Mouse (Mus musculus): ENCODE results near the gene Pdzd7. TPM values are rescaled to one million over a fixed set of nuclear protein-coding genes. Genes with fewer than 3 reads are reported as not detected.

Pdzd7 gene
- polyA plus RNA-seq, 1 experiment from 2014 or later = 0.48 TPM

GRCm38 (mm10) chr19:45016341-45017215, 28.9 kb downstream of the Pdzd7 start:
- peak; percentile 36 for ATAC-seq (ENCODE audit: insufficient read depth, low FRiP score)
- H3K27ac ChIP-seq (ENCODE audit: low read length) = peak overlapping the region; percentile 99
- H3K27me3 ChIP-seq (ENCODE audit: control insufficient read depth, insufficient read depth, low read length) = no peaks in the 10 kb centered on the region
- under 1% methylated on average over 17 of the region's 18 CpGs for WGBS
- no peaks in the 10 kb centered on the region for H3K9me3 ChIP-seq (replicated peaks; ENCODE audit: control insufficient read depth, low read length)
- H3K9ac ChIP-seq (ENCODE audit: low read length) = peak overlapping the region; percentile 81
- peak overlapping the region; percentile 55 for H3K4me3 ChIP-seq (replicated peaks; ENCODE audit: low read length)
- peak overlapping the region; percentile 94 for H3K4me2 ChIP-seq (ENCODE audit: low read depth, low read length)
- 0 out of 2 replicates have a peak, but pooled peaks cover under 1% of the 10 kb centered on the region for H3K36me3 ChIP-seq (ENCODE audit: control insufficient read depth, insufficient read depth, low read length)
- H3K4me1 ChIP-seq (ENCODE audit: control insufficient read depth, insufficient read depth, low read length) = peaks cover 55% of the 10 kb centered on the region

GRCm38 (mm10) chr19:45015518-45016281, 29.8 kb downstream of the Pdzd7 start:
- ATAC-seq (ENCODE audit: insufficient read depth, low FRiP score) = no peak
- Histone ChIP-seq H3K9me3 (replicated peaks; ENCODE audit: control insufficient read depth, low read length) (no peaks in the 10 kb centered on the region), H3K4me2 (ENCODE audit: low read depth, low read length) (peak overlapping the region; percentile 94), H3K4me1 (ENCODE audit: control insufficient read depth, insufficient read depth, low read length) (peaks cover 47% of the 10 kb centered on the region), H3K4me3 (replicated peaks; ENCODE audit: low read length) (peak overlapping the region; percentile 55), H3K27ac (ENCODE audit: low read length) (peak overlapping the region; percentile 99), H3K9ac (ENCODE audit: low read length) (peak overlapping the region; percentile 81), H3K36me3 (ENCODE audit: control insufficient read depth, insufficient read depth, low read length) (peaks cover 6% of the 10 kb centered on the region; the same call in 1 of the 2 replicates), H3K27me3 (ENCODE audit: control insufficient read depth, insufficient read depth, low read length) (no peaks in the 10 kb centered on the region)
- WGBS = under 1% methylated on average over 34 of the region's 34 CpGs

DNA sequence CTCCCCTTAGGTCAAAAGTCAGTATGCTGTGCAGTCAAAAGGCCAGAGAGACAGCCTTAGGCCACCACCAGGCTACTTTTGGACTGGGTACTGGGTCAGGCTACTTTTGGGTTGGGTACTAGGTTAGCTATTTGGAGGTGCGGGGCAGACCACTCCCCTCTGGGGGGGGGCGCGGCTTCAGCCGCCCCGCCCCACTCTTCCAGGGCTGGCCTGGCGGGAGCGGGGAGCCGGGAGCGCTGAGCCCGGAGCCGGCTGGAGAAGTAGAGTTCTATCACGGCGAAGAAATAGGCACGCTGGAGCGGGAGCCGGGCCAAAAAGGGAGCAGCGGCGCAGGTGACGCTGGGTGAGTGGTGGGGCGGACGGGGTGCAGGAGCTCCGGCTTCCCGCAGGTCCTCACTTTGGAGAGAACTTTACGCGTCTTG, 30.5 kb downstream of the Pdzd7 start:
- Histone ChIP-seq H3K9me3 (replicated peaks; ENCODE audit: control insufficient read depth, low read length) (no peaks in the 10 kb centered on the region), H3K36me3 (ENCODE audit: control insufficient read depth, insufficient read depth, low read length) (peaks cover 10% of the 10 kb centered on the region; the same call in 1 of the 2 replicates), H3K9ac (ENCODE audit: low read length) (peak overlapping the region; percentile 81), H3K4me3 (replicated peaks; ENCODE audit: low read length) (peak overlapping the region; percentile 55), H3K4me2 (ENCODE audit: low read depth, low read length) (peak overlapping the region; percentile 94), H3K27ac (ENCODE audit: low read length) (peak overlapping the region; percentile 99), H3K4me1 (ENCODE audit: control insufficient read depth, insufficient read depth, low read length) (peaks cover 39% of the 10 kb centered on the region), H3K27me3 (ENCODE audit: control insufficient read depth, insufficient read depth, low read length) (no peaks in the 10 kb centered on the region)
- ATAC-seq (ENCODE audit: insufficient read depth, low FRiP score) = peak; percentile 27
- under 1% methylated on average over 25 of the region's 25 CpGs for WGBS

- peak within 1 kb of the TSS; percentile 99 for H3K27ac ChIP-seq (ENCODE audit: low read length)
- ATAC-seq (ENCODE audit: insufficient read depth, low FRiP score) = peak; percentile 48; the same call in 1 of the 2 replicates
- peaks cover 10% of the 10 kb centered on the region; the same call in 1 of the 2 replicates for H3K36me3 ChIP-seq (ENCODE audit: control insufficient read depth, insufficient read depth, low read length)
- peak within 1 kb of the TSS; percentile 55 for H3K4me3 ChIP-seq (replicated peaks; ENCODE audit: low read length)
- no peaks in the 10 kb centered on the region for H3K9me3 ChIP-seq (replicated peaks; ENCODE audit: control insufficient read depth, low read length)
- 6% methylated on average over 10 of the region's 10 CpGs for WGBS
- peak within 1 kb of the TSS; percentile 94 for H3K4me2 ChIP-seq (ENCODE audit: low read depth, low read length)
- peak within 1 kb of the TSS; percentile 81 for H3K9ac ChIP-seq (ENCODE audit: low read length)
- H3K4me1 ChIP-seq (ENCODE audit: control insufficient read depth, insufficient read depth, low read length) = peaks cover 34% of the 10 kb centered on the region
- no peaks in the 10 kb centered on the region for H3K27me3 ChIP-seq (ENCODE audit: control insufficient read depth, insufficient read depth, low read length)
These were observed 31.1 kb downstream of the Pdzd7 start, which contains the start of gene Lzts2 for GRCm38 (mm10) chr19:45014335-45014971. TSS of gene Lzts2 (plus strand) at chr19:45014414.

- Histone ChIP-seq H3K9me3 (replicated peaks; ENCODE audit: control insufficient read depth, low read length) (no peaks in the 10 kb centered on the region), H3K4me3 (replicated peaks; ENCODE audit: low read length) (0 out of 2 replicates have a peak overlapping the region, but pooled peaks have one; percentile 55), H3K9ac (ENCODE audit: low read length) (peak overlapping the region; percentile 44; the same call in 1 of the 2 replicates), H3K27ac (ENCODE audit: low read length) (peak overlapping the region; percentile 99), H3K27me3 (ENCODE audit: control insufficient read depth, insufficient read depth, low read length) (no peaks in the 10 kb centered on the region), H3K36me3 (ENCODE audit: control insufficient read depth, insufficient read depth, low read length) (peaks cover 10% of the 10 kb centered on the region; the same call in 1 of the 2 replicates), H3K4me2 (ENCODE audit: low read depth, low read length) (peak overlapping the region; percentile 94), H3K4me1 (ENCODE audit: control insufficient read depth, insufficient read depth, low read length) (peaks cover 27% of the 10 kb centered on the region)
- no peak for ATAC-seq (ENCODE audit: insufficient read depth, low FRiP score)
- 55% methylated on average over 6 of the region's 6 CpGs for WGBS
These were observed 31.8 kb downstream of the Pdzd7 start for GRCm38 (mm10) chr19:45013581-45014225.

DNA sequence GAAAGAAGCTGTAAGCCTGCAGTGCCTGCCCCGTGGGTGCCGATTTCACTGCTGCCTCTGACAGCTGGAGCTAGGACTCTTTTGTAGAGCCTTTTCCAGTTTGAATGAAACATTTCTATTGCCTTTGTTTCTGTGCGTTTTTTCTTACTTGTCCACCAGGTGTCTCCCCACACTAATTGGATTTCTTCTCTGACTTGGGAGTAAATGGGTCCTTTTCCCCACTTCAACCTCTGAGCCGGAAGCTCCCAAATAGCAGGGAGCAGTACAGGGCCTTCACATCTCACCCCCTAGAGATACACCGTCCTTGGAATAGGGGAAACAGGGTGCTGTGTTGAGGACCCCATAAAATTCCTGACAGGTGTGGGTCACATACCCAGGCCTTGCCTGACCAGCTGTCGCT, 32.9 kb downstream of the Pdzd7 start:
- Histone ChIP-seq H3K27ac (ENCODE audit: low read length) (0 out of 2 replicates have a peak overlapping the region, but pooled peaks have one; percentile 99), H3K4me3 (replicated peaks; ENCODE audit: low read length) (no peak overlapping the region), H3K4me2 (ENCODE audit: low read depth, low read length) (no peak overlapping the region), H3K27me3 (ENCODE audit: control insufficient read depth, insufficient read depth, low read length) (no peaks in the 10 kb centered on the region), H3K36me3 (ENCODE audit: control insufficient read depth, insufficient read depth, low read length) (peaks cover 10% of the 10 kb centered on the region; the same call in 1 of the 2 replicates), H3K9ac (ENCODE audit: low read length) (no peak overlapping the region), H3K9me3 (replicated peaks; ENCODE audit: control insufficient read depth, low read length) (no peaks in the 10 kb centered on the region), H3K4me1 (ENCODE audit: control insufficient read depth, insufficient read depth, low read length) (peaks cover 28% of the 10 kb centered on the region)
- ATAC-seq (ENCODE audit: insufficient read depth, low FRiP score) = no peak
- 33% methylated on average over 6 of the region's 6 CpGs for WGBS

DNA sequence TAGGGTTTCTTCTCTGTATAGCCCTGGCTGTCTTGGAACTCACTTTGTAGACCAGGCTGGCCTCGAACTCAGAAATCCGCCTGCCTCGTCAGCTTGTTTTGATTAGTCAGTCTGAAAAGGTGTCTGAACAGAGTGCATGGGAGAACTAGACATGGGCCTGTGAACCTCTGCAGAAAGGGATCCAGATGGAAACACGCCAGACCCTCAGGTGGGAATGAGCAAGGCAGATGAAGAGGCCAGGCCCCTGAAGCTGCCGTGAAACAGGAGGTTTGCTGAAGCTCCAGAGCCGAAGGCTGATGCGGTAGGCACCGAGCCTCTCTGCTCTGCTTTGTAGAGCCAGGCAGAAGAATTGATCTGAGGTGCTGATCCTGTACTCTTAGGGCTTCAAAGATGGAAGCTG, 33.3 kb downstream of the Pdzd7 start:
- Histone ChIP-seq H3K4me2 (ENCODE audit: low read depth, low read length) (no peak overlapping the region), H3K27me3 (ENCODE audit: control insufficient read depth, insufficient read depth, low read length) (no peaks in the 10 kb centered on the region), H3K4me1 (ENCODE audit: control insufficient read depth, insufficient read depth, low read length) (peaks cover 32% of the 10 kb centered on the region), H3K36me3 (ENCODE audit: control insufficient read depth, insufficient read depth, low read length) (peaks cover 10% of the 10 kb centered on the region; the same call in 1 of the 2 replicates), H3K4me3 (replicated peaks; ENCODE audit: low read length) (no peak overlapping the region), H3K9me3 (replicated peaks; ENCODE audit: control insufficient read depth, low read length) (no peaks in the 10 kb centered on the region), H3K27ac (ENCODE audit: low read length) (no peak overlapping the region), H3K9ac (ENCODE audit: low read length) (no peak overlapping the region)
- WGBS = 86% methylated on average over 8 of the region's 8 CpGs
- no peak for ATAC-seq (ENCODE audit: insufficient read depth, low FRiP score)

DNA sequence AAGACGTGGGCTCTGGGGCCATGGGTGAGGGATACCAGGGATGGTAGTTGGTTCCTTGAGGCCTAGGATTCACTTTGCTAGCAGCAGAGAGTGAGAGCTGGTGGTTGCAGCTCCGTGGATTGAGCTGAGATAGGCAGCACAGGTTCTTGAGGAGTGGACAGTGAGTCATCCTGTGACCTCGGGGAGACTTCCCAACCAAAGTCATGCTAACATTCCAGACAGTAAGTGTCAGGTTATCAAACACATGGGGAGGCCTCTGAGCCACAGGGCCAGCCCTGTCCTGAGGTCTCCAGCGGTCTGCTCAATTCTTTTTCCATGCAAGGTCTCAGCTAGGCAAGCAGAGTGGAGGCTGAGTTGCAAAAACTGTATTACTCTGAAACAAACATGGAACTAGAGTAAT, 34.9 kb downstream of the Pdzd7 start:
- H3K4me1 ChIP-seq (ENCODE audit: control insufficient read depth, insufficient read depth, low read length) = peaks cover 29% of the 10 kb centered on the region
- H3K36me3 ChIP-seq (ENCODE audit: control insufficient read depth, insufficient read depth, low read length) = peaks cover 10% of the 10 kb centered on the region; the same call in 1 of the 2 replicates
- H3K4me2 ChIP-seq (ENCODE audit: low read depth, low read length) = no peak overlapping the region
- no peak overlapping the region for H3K9ac ChIP-seq (ENCODE audit: low read length)
- WGBS = 87% methylated on average over 4 of the region's 4 CpGs
- H3K4me3 ChIP-seq (replicated peaks; ENCODE audit: low read length) = no peak overlapping the region
- H3K27me3 ChIP-seq (ENCODE audit: control insufficient read depth, insufficient read depth, low read length) = no peaks in the 10 kb centered on the region
- ATAC-seq (ENCODE audit: insufficient read depth, low FRiP score) = no peak
- no peaks in the 10 kb centered on the region for H3K9me3 ChIP-seq (replicated peaks; ENCODE audit: control insufficient read depth, low read length)
- H3K27ac ChIP-seq (ENCODE audit: low read length) = no peak overlapping the region

All from stomach, embryonic 16.5 days (tissue).